Mouse (Mus musculus) CH12.LX (cell line): Measurements from ENCODE around the gene Ext2.

ENCODE experiments used
- ELF1 ChIP-seq: IDR thresholded peaks from 2 replicates; pipeline ENCODE4 v1.6.1; 2014; ENCODE audit warnings: low read depth, mild to moderate bottlenecking, inconsistent platforms, low read length, improper control_type of control experiment
- EP300 ChIP-seq: IDR thresholded peaks from 2 replicates; pipeline ENCODE4 v1.6.1; 2011; ENCODE audit warnings: low read length, improper control_type of control experiment
- ETS1 ChIP-seq: conservative IDR thresholded peaks from 2 replicates; pipeline ENCODE4 v1.6.1; 2012; ENCODE audit warnings: low read depth, mild to moderate bottlenecking, inconsistent platforms, low read length, improper control_type of control experiment, moderate library complexity
- NELFE ChIP-seq: IDR thresholded peaks from 2 replicates; pipeline ENCODE4 v1.6.1; 2011; ENCODE audit warnings: low read depth, low read length, improper control_type of control experiment
- RAD21 ChIP-seq: IDR thresholded peaks from 2 replicates; pipeline ENCODE4 v1.6.1; 2011; ENCODE audit warnings: low read depth, mild to moderate bottlenecking, low read length, improper control_type of control experiment, moderate library complexity
- TBP ChIP-seq: conservative IDR thresholded peaks from 2 replicates; pipeline ENCODE4 v1.6.1; 2011; ENCODE audit warnings: low read depth, low read length, improper control_type of control experiment

DNA sequence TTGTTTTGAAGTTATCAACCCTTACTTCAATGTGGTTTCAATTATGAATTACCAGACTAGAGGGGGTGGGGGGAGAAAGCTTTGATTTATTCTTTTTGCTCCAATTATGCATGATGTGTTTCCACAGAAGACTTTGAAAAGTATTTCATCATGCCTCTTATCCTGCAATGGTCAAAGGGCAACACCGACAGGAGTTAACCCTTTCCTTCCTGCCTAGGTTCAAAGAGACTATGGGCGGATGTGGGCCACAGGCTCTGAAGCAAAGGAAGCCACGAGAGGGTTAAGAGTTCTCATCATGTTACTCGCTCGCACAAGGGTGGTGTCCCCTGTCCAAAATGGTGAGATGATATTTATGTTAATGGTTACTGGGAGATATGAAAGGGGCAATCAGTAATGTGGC, 76.2 kb downstream of the Ext2 start:
- TF ChIP-seq RAD21 (no peak), ETS1 (no peak), ELF1 (no peak), NELFE (no peak), TBP (no peak), EP300 (no peak)
